Mouse (Mus musculus): ENCODE data around the gene Afmid. TPM values are rescaled to one million over a fixed set of nuclear protein-coding genes. Genes with fewer than 3 reads are reported as not detected.

The Afmid gene
- polyA plus RNA-seq, 1 experiment from 2014 or later: 5.9 TPM

DNA sequence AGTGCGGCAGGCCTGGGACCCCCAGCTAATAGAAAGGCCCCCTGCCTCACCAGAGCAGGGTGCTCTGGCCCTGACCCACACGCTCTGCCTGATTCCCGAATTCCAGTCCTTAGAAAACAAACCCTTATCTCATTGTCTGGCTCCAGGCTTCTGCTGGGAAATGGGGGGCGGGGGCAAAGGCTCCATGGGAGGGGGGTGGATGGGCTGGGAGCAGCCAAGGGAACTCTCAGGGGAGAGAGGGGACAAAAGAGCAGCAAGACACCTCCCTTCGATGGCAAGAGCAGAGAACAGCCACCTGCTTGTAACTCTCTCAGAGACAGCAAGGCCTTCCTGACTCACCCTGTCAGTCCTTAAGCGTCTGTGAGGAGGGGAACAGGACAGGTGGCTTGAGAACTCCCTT is 50.0 kb downstream of the Afmid start:
- no peak overlapping the region for H3K9ac ChIP-seq (ENCODE audit: low read depth, low read length)
- 20% methylated on average over 6 of the region's 6 CpGs for WGBS
- no peak for ATAC-seq
- no peak overlapping the region for H3K4me2 ChIP-seq (ENCODE audit: low read length)
- H3K27me3 ChIP-seq (ENCODE audit: control insufficient read depth, insufficient read depth, low read depth, low read length): no peaks in the 10 kb centered on the region
- H3K36me3 ChIP-seq (ENCODE audit: control insufficient read depth, insufficient read depth, low read length): no peaks in the 10 kb centered on the region
- no peaks in the 10 kb centered on the region for H3K9me3 ChIP-seq (replicated peaks; ENCODE audit: control insufficient read depth, low read length, poor library complexity, severe bottlenecking)
- H3K4me1 ChIP-seq (ENCODE audit: control insufficient read depth, insufficient read depth, low read length): peaks cover 18% of the 10 kb centered on the region
- H3K4me3 ChIP-seq (ENCODE audit: low read depth, low read length): no peak overlapping the region
- H3K27ac ChIP-seq (ENCODE audit: low read length): no peak overlapping the region

- Histone ChIP-seq H3K4me2 (ENCODE audit: low read length) (peak overlapping the region; percentile 33), H3K9ac (ENCODE audit: low read depth, low read length) (peak overlapping the region; percentile 52), H3K36me3 (ENCODE audit: control insufficient read depth, insufficient read depth, low read length) (no peaks in the 10 kb centered on the region), H3K27ac (ENCODE audit: low read length) (peak overlapping the region; percentile 47; the same call in 1 of the 2 replicates), H3K4me3 (ENCODE audit: low read depth, low read length) (no peak overlapping the region), H3K4me1 (ENCODE audit: control insufficient read depth, insufficient read depth, low read length) (peaks cover 13% of the 10 kb centered on the region), H3K27me3 (ENCODE audit: control insufficient read depth, insufficient read depth, low read depth, low read length) (no peaks in the 10 kb centered on the region), H3K9me3 (replicated peaks; ENCODE audit: control insufficient read depth, low read length, poor library complexity, severe bottlenecking) (no peaks in the 10 kb centered on the region)
- WGBS: 20% methylated on average over 13 of the region's 13 CpGs
- ATAC-seq: peak; percentile 54; the same call in 1 of the 2 replicates
Measured at GRCm38 (mm10) chr11:117877917-117878745, 52.4 kb downstream of the Afmid start.

GRCm38 (mm10) chr11:117878892-117879291 is 53.2 kb downstream of the Afmid start:
- 24% methylated on average over 8 of the region's 8 CpGs for WGBS
- no peak for ATAC-seq

DNA sequence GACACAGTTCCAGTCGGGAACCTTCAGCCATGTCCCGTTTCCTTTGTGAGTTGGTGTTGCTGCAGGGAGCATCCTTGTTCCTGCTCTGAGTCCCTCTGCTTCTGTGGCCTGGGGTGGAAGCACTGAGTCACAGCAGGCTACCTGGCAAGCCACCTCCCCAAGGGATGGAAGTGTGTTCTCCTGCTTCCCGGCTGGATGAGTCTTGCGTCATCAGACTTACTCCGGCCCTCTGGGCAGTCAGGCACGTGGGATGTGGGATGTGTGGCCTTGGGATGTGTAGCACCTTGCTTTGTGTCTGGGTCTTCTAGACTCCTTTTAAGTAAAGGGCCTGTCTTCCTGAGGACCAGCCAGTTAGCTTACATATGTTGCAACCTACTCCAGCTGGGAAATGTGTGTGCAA is 54.0 kb downstream of the Afmid start:
- Histone ChIP-seq H3K27ac (ENCODE audit: low read length) (no peak overlapping the region), H3K4me3 (ENCODE audit: low read depth, low read length) (no peak overlapping the region), H3K4me1 (ENCODE audit: control insufficient read depth, insufficient read depth, low read length) (peaks cover 13% of the 10 kb centered on the region), H3K9me3 (replicated peaks; ENCODE audit: control insufficient read depth, low read length, poor library complexity, severe bottlenecking) (no peaks in the 10 kb centered on the region), H3K4me2 (ENCODE audit: low read length) (no peak overlapping the region), H3K9ac (ENCODE audit: low read depth, low read length) (no peak overlapping the region), H3K36me3 (ENCODE audit: control insufficient read depth, insufficient read depth, low read length) (no peaks in the 10 kb centered on the region), H3K27me3 (ENCODE audit: control insufficient read depth, insufficient read depth, low read depth, low read length) (no peaks in the 10 kb centered on the region)
- whole genome bisulfite sequencing: 76% methylated on average over 6 of the region's 6 CpGs
- no peak for ATAC-seq

More at GRCm38 (mm10) chr11:117878892-117879291, 53.2 kb downstream of the Afmid start:
- Histone ChIP-seq H3K27me3 (ENCODE audit: control insufficient read depth, insufficient read depth, low read depth, low read length) (no peaks in the 10 kb centered on the region), H3K27ac (ENCODE audit: low read length) (peak overlapping the region; percentile 47; the same call in 1 of the 2 replicates), H3K4me2 (ENCODE audit: low read length) (peak overlapping the region; percentile 33), H3K9ac (ENCODE audit: low read depth, low read length) (peak overlapping the region; percentile 52; the same call in 1 of the 2 replicates), H3K9me3 (replicated peaks; ENCODE audit: control insufficient read depth, low read length, poor library complexity, severe bottlenecking) (no peaks in the 10 kb centered on the region), H3K4me1 (ENCODE audit: control insufficient read depth, insufficient read depth, low read length) (peaks cover 13% of the 10 kb centered on the region), H3K4me3 (ENCODE audit: low read depth, low read length) (no peak overlapping the region), H3K36me3 (ENCODE audit: control insufficient read depth, insufficient read depth, low read length) (no peaks in the 10 kb centered on the region)

- Histone ChIP-seq H3K9me3 (replicated peaks; ENCODE audit: control insufficient read depth, low read length, poor library complexity, severe bottlenecking) (no peaks in the 10 kb centered on the region), H3K27ac (ENCODE audit: low read length) (no peak overlapping the region), H3K36me3 (ENCODE audit: control insufficient read depth, insufficient read depth, low read length) (no peaks in the 10 kb centered on the region), H3K4me1 (ENCODE audit: control insufficient read depth, insufficient read depth, low read length) (peaks cover 13% of the 10 kb centered on the region), H3K9ac (ENCODE audit: low read depth, low read length) (no peak overlapping the region), H3K4me3 (ENCODE audit: low read depth, low read length) (no peak overlapping the region), H3K4me2 (ENCODE audit: low read length) (no peak overlapping the region), H3K27me3 (ENCODE audit: control insufficient read depth, insufficient read depth, low read depth, low read length) (no peaks in the 10 kb centered on the region)
- 84% methylated on average over 9 of the region's 9 CpGs for WGBS
- no peak for ATAC-seq
Measured at GRCm38 (mm10) chr11:117880336-117880976, 54.7 kb downstream of the Afmid start.

GRCm38 (mm10) chr11:117880977-117881358 is 55.2 kb downstream of the Afmid start:
- H3K4me3 ChIP-seq (ENCODE audit: low read depth, low read length): no peak overlapping the region
- H3K9me3 ChIP-seq (replicated peaks; ENCODE audit: control insufficient read depth, low read length, poor library complexity, severe bottlenecking): no peaks in the 10 kb centered on the region
- peaks cover 13% of the 10 kb centered on the region for H3K4me1 ChIP-seq (ENCODE audit: control insufficient read depth, insufficient read depth, low read length)
- no peak overlapping the region for H3K4me2 ChIP-seq (ENCODE audit: low read length)
- H3K9ac ChIP-seq (ENCODE audit: low read depth, low read length): no peak overlapping the region
- no peaks in the 10 kb centered on the region for H3K36me3 ChIP-seq (ENCODE audit: control insufficient read depth, insufficient read depth, low read length)
- WGBS: 86% methylated on average over 6 of the region's 6 CpGs
- no peaks in the 10 kb centered on the region for H3K27me3 ChIP-seq (ENCODE audit: control insufficient read depth, insufficient read depth, low read depth, low read length)
- H3K27ac ChIP-seq (ENCODE audit: low read length): no peak overlapping the region
- ATAC-seq: no peak

DNA sequence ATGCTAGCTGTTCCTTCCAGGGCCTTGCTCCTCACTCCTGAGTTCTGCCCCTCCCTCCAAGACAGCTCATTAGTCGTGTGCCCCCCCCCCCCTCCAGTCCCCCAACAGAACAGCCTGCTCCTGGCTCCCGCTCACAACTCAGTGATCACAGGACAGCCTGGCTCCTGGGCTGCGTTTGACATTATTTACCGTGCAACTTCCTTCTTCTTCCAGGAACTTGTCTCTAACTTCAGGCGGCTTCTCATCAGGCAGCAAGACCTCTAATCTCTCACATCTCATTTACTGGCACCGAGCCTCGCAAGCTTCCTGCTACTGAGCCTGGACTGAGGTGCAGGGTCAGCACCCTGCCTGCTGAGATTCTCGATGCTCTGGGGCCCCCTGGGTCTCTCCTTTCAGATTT is 56.1 kb downstream of the Afmid start:
- WGBS: 13% methylated on average over 8 of the region's 8 CpGs
- Histone ChIP-seq H3K4me2 (ENCODE audit: low read length) (no peak overlapping the region), H3K27ac (ENCODE audit: low read length) (no peak overlapping the region), H3K27me3 (ENCODE audit: control insufficient read depth, insufficient read depth, low read depth, low read length) (no peaks in the 10 kb centered on the region), H3K4me1 (ENCODE audit: control insufficient read depth, insufficient read depth, low read length) (peaks cover 13% of the 10 kb centered on the region), H3K9ac (ENCODE audit: low read depth, low read length) (no peak overlapping the region), H3K9me3 (replicated peaks; ENCODE audit: control insufficient read depth, low read length, poor library complexity, severe bottlenecking) (no peaks in the 10 kb centered on the region), H3K4me3 (ENCODE audit: low read depth, low read length) (no peak overlapping the region), H3K36me3 (ENCODE audit: control insufficient read depth, insufficient read depth, low read length) (no peaks in the 10 kb centered on the region)
- ATAC-seq: no peak

DNA sequence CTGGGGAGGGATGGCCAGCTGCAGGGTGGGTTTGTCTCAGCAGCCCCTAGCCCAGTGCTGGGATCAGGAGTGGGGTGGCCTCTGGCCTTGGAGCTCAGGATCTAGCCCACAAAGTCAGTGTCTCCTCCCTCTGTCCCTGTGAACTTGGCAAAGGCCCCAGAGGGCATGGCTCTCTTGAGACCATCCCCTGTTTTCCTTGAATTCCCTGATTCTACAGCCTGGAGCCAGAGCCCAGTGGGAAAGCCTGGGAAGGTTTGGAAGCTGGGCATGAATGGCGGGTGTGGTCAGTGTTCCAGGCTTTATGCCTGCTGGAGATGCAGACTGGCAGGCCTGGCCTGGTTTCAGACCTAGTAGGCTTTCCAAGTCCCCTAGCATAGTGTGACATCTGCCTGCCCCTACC is 56.5 kb downstream of the Afmid start:
- no peak overlapping the region for H3K4me2 ChIP-seq (ENCODE audit: low read length)
- H3K27ac ChIP-seq (ENCODE audit: low read length): no peak overlapping the region
- no peak for ATAC-seq
- 74% methylated on average over 1 of the region's 1 CpGs for WGBS
- no peaks in the 10 kb centered on the region for H3K27me3 ChIP-seq (ENCODE audit: control insufficient read depth, insufficient read depth, low read depth, low read length)
- H3K36me3 ChIP-seq (ENCODE audit: control insufficient read depth, insufficient read depth, low read length): no peaks in the 10 kb centered on the region
- no peak overlapping the region for H3K4me3 ChIP-seq (ENCODE audit: low read depth, low read length)
- H3K4me1 ChIP-seq (ENCODE audit: control insufficient read depth, insufficient read depth, low read length): peaks cover 13% of the 10 kb centered on the region
- no peaks in the 10 kb centered on the region for H3K9me3 ChIP-seq (replicated peaks; ENCODE audit: control insufficient read depth, low read length, poor library complexity, severe bottlenecking)
- H3K9ac ChIP-seq (ENCODE audit: low read depth, low read length): no peak overlapping the region

DNA sequence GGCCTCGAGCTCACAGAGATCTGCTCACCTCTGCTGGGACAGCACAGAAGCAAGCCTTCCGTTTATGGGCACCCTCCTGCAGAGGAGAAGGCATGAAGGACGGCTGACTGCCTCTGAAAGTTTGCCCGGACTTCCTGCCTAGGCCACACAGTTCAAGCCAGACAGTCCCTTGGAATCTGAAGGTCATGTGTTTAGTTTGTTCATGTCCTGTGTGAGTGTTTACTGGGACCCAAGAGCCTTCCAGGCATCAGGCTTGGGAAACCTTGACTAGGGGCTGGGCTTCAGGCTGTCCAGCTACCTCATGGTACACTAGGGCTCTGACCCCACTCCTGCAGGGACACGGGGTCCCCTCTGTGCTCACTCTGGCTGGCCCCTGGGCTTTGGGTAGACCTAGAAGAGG is 60.3 kb downstream of the Afmid start:
- Histone ChIP-seq H3K9me3 (replicated peaks; ENCODE audit: control insufficient read depth, low read length, poor library complexity, severe bottlenecking) (no peaks in the 10 kb centered on the region), H3K4me2 (ENCODE audit: low read length) (no peak overlapping the region), H3K27ac (ENCODE audit: low read length) (no peak overlapping the region), H3K27me3 (ENCODE audit: control insufficient read depth, insufficient read depth, low read depth, low read length) (no peaks in the 10 kb centered on the region), H3K4me3 (ENCODE audit: low read depth, low read length) (no peak overlapping the region), H3K9ac (ENCODE audit: low read depth, low read length) (no peak overlapping the region), H3K4me1 (ENCODE audit: control insufficient read depth, insufficient read depth, low read length) (peaks cover 25% of the 10 kb centered on the region), H3K36me3 (ENCODE audit: control insufficient read depth, insufficient read depth, low read length) (no peaks in the 10 kb centered on the region)
- WGBS: 67% methylated on average over 5 of the region's 5 CpGs
- no peak for ATAC-seq

Data from midbrain, embryonic 16.5 days (tissue).